Mouse (Mus musculus) midbrain, embryonic 16.5 days (tissue): ENCODE results near the gene Efcab5. TPM values are rescaled to one million over a fixed set of nuclear protein-coding genes. Genes with fewer than 3 reads are reported as not detected.

ENCODE experiments used
- ATAC-seq: fragments of 200-750 bp; cut with Nextera tagmentation; 2 replicates; pipeline ENCODE4 v1.8.0; 2017; ENCODE audit warnings: moderate TSS enrichment
- H3K27ac ChIP-seq: fragments of 300-500 bp; sonication (generic); 2 replicates; pipeline ENCODE4 v1.5.1; 2014; ENCODE audit warnings: mild to moderate bottlenecking, low read length, mixed read lengths
- H3K27me3 ChIP-seq: fragments of 300-500 bp; sonication (generic); 2 replicates; pipeline ENCODE4 v1.6.1; 2014; ENCODE audit warnings: low read depth, low read length, mixed read lengths; ENCODE audit not compliant: control insufficient read depth, insufficient read depth
- H3K36me3 ChIP-seq: fragments of 300-500 bp; sonication (generic); 2 replicates; pipeline ENCODE4 v1.6.1; 2014; ENCODE audit warnings: mild to moderate bottlenecking, low read length, moderate library complexity, mixed read lengths; ENCODE audit not compliant: control insufficient read depth, insufficient read depth
- H3K4me1 ChIP-seq: fragments of 300-500 bp; sonication (generic); 2 replicates; pipeline ENCODE4 v1.6.1; 2014; ENCODE audit warnings: mild to moderate bottlenecking, low read length, mixed read lengths; ENCODE audit not compliant: control insufficient read depth, insufficient read depth
- H3K4me2 ChIP-seq: fragments of 300-500 bp; sonication (generic); 2 replicates; pipeline ENCODE4 v1.6.1; 2014; ENCODE audit warnings: mild to moderate bottlenecking, low read length, mixed read lengths
- H3K4me3 ChIP-seq: fragments of 300-500 bp; sonication (generic); 2 replicates; pipeline ENCODE4 v1.5.1; 2014; ENCODE audit warnings: low read depth, mild to moderate bottlenecking, low read length, moderate library complexity, mixed read lengths
- H3K9ac ChIP-seq: fragments of 300-500 bp; sonication (generic); 2 replicates; pipeline ENCODE4 v1.6.1; 2014; ENCODE audit warnings: low read depth, low read length, mixed read lengths
- H3K9me3 ChIP-seq: fragments of 300-500 bp; sonication (generic); replicated peaks from 2 replicates; pipeline ENCODE4 v1.6.1; 2014; ENCODE audit warnings: mild to moderate bottlenecking, low read length, mixed read lengths; ENCODE audit not compliant: control insufficient read depth, poor library complexity, severe bottlenecking
- WGBS: fragments of 180-500 bp; shearing (Covaris S2); extraction: QIAGEN DNeasy Blood & Tissue Kit; methylation state at CpG from one replicate; pipeline ENCODE4 v1.1.7; 2014; 5-methylcytosine and 5-hydroxymethylcytosine counted together
- polyA plus RNA-seq: library from polyadenylated mRNA; unstranded; fragments of >200 nt; fragmentation: Nextera tagmentation; extraction: Ambion mirVana; gene quantifications from 2 replicates; pipeline ENCODE4 v1.2.1, GENCODE M21; 2015

The Efcab5 gene
- polyA plus RNA-seq, 1 experiment from 2014 or later, result 1.5 TPM

- H3K4me1 ChIP-seq, result peaks cover 6% of the 10 kb centered on the region; the same call in 1 of the 2 replicates
- no peak overlapping the region for H3K4me2 ChIP-seq
- H3K27me3 ChIP-seq, result no peaks in the 10 kb centered on the region
- no peaks in the 10 kb centered on the region for H3K9me3 ChIP-seq
- H3K27ac ChIP-seq, result no peak overlapping the region
- H3K9ac ChIP-seq, result no peak overlapping the region
- no peaks in the 10 kb centered on the region for H3K36me3 ChIP-seq
- H3K4me3 ChIP-seq, result no peak overlapping the region
- ATAC-seq, result no peak
- 21% methylated on average over 2 of the region's 2 CpGs for WGBS
Observed at GRCm38 (mm10) chr11:77182616-77183015, 6.2 kb downstream of the Efcab5 start.

GRCm38 (mm10) chr11:77182041-77182440, 6.7 kb downstream of the Efcab5 start:
- H3K4me2 ChIP-seq, result no peak overlapping the region
- H3K36me3 ChIP-seq, result no peaks in the 10 kb centered on the region
- no peak overlapping the region for H3K27ac ChIP-seq
- 75% methylated on average over 2 of the region's 2 CpGs for WGBS
- H3K4me1 ChIP-seq, result peaks cover 6% of the 10 kb centered on the region; the same call in 1 of the 2 replicates
- no peak overlapping the region for H3K9ac ChIP-seq
- H3K4me3 ChIP-seq, result no peak overlapping the region
- H3K27me3 ChIP-seq, result no peaks in the 10 kb centered on the region
- no peak for ATAC-seq
- no peaks in the 10 kb centered on the region for H3K9me3 ChIP-seq

GRCm38 (mm10) chr11:77181528-77181927, 7.2 kb downstream of the Efcab5 start:
- 85% methylated on average over 5 of the region's 5 CpGs for WGBS
- Histone ChIP-seq H3K4me1 (peaks cover 6% of the 10 kb centered on the region; the same call in 1 of the 2 replicates), H3K27me3 (no peaks in the 10 kb centered on the region), H3K4me2 (no peak overlapping the region), H3K27ac (no peak overlapping the region), H3K9ac (no peak overlapping the region), H3K4me3 (no peak overlapping the region), H3K36me3 (no peaks in the 10 kb centered on the region), H3K9me3 (no peaks in the 10 kb centered on the region)
- no peak for ATAC-seq

GRCm38 (mm10) chr11:77180886-77181285, 7.9 kb downstream of the Efcab5 start:
- WGBS, result 40% methylated on average over 4 of the region's 4 CpGs
- H3K4me3 ChIP-seq, result no peak overlapping the region
- no peaks in the 10 kb centered on the region for H3K9me3 ChIP-seq
- H3K4me1 ChIP-seq, result peaks cover 6% of the 10 kb centered on the region; the same call in 1 of the 2 replicates
- no peak overlapping the region for H3K4me2 ChIP-seq
- no peaks in the 10 kb centered on the region for H3K36me3 ChIP-seq
- H3K9ac ChIP-seq, result no peak overlapping the region
- ATAC-seq, result no peak
- no peaks in the 10 kb centered on the region for H3K27me3 ChIP-seq
- no peak overlapping the region for H3K27ac ChIP-seq

- no peak overlapping the region for H3K9ac ChIP-seq
- no peak overlapping the region for H3K4me3 ChIP-seq
- no peaks in the 10 kb centered on the region for H3K36me3 ChIP-seq
- H3K4me1 ChIP-seq, result peaks cover 6% of the 10 kb centered on the region; the same call in 1 of the 2 replicates
- whole genome bisulfite sequencing, result 86% methylated on average over 3 of the region's 3 CpGs
- ATAC-seq, result no peak
- H3K27ac ChIP-seq, result no peak overlapping the region
- no peak overlapping the region for H3K4me2 ChIP-seq
- H3K27me3 ChIP-seq, result no peaks in the 10 kb centered on the region
- no peaks in the 10 kb centered on the region for H3K9me3 ChIP-seq
Observed at GRCm38 (mm10) chr11:77179771-77180170, 9.0 kb downstream of the Efcab5 start.

- no peak overlapping the region for H3K9ac ChIP-seq
- H3K27me3 ChIP-seq, result no peaks in the 10 kb centered on the region
- H3K4me1 ChIP-seq, result no peaks in the 10 kb centered on the region
- no peaks in the 10 kb centered on the region for H3K9me3 ChIP-seq
- ATAC-seq, result no peak
- H3K27ac ChIP-seq, result no peak overlapping the region
- no peak overlapping the region for H3K4me2 ChIP-seq
- no peak overlapping the region for H3K4me3 ChIP-seq
- 65% methylated on average over 7 of the region's 7 CpGs for WGBS
- no peaks in the 10 kb centered on the region for H3K36me3 ChIP-seq
Observed at GRCm38 (mm10) chr11:77174531-77174930, 14.2 kb downstream of the Efcab5 start.

- Histone ChIP-seq H3K4me3 (no peak overlapping the region), H3K27ac (no peak overlapping the region), H3K9me3 (no peaks in the 10 kb centered on the region), H3K36me3 (no peaks in the 10 kb centered on the region), H3K4me2 (no peak overlapping the region), H3K27me3 (no peaks in the 10 kb centered on the region), H3K9ac (no peak overlapping the region), H3K4me1 (no peaks in the 10 kb centered on the region)
- WGBS, result 51% methylated on average over 4 of the region's 4 CpGs
- no peak for ATAC-seq
Observed at GRCm38 (mm10) chr11:77173731-77174130, 15.0 kb downstream of the Efcab5 start.

- no peaks in the 10 kb centered on the region for H3K36me3 ChIP-seq
- no peak overlapping the region for H3K4me2 ChIP-seq
- no peaks in the 10 kb centered on the region for H3K4me1 ChIP-seq
- no peaks in the 10 kb centered on the region for H3K9me3 ChIP-seq
- H3K9ac ChIP-seq, result no peak overlapping the region
- H3K4me3 ChIP-seq, result no peak overlapping the region
- WGBS, result 94% methylated on average over 1 of the region's 1 CpGs
- ATAC-seq, result no peak
- H3K27ac ChIP-seq, result no peak overlapping the region
- no peaks in the 10 kb centered on the region for H3K27me3 ChIP-seq
Observed at GRCm38 (mm10) chr11:77160744-77161143, 28.0 kb downstream of the Efcab5 start.

- Histone ChIP-seq H3K4me3 (no peak overlapping the region), H3K9ac (no peak overlapping the region), H3K4me1 (no peaks in the 10 kb centered on the region), H3K27me3 (no peaks in the 10 kb centered on the region), H3K36me3 (no peaks in the 10 kb centered on the region), H3K4me2 (no peak overlapping the region), H3K27ac (no peak overlapping the region), H3K9me3 (no peaks in the 10 kb centered on the region)
- WGBS, result 90% methylated on average over 9 of the region's 9 CpGs
- ATAC-seq, result no peak
Observed at GRCm38 (mm10) chr11:77160341-77160740, 28.4 kb downstream of the Efcab5 start.
